In the genomic region with DNA sequence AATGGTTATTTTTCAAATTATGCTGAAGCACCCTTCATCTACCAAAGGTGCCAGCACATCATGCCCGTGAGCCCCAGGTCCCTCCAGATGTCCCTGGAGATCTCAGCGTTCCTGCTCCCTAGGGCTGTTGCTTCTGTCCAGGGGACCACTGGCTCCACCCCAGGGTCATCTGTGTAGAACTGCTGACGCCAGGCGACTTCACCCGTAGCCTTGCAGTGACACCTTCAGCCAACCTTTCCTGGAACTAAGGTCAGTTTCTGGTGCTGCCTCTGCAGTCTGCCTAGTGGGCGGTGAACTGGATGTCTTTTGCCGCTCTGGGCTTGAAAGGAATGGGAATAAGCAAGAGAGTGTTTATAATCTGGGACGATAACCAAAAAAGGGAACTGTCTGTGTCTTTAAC, we compare ENCODE assay signal across 31 mouse cellular contexts. TPM values are rescaled to one million over a fixed set of nuclear protein-coding genes. Genes with fewer than 3 reads are reported as not detected.
A peak's percentile ranks its signal among the peaks of the same experiment; 100 is the strongest.
DNase-seq lines count a peak whose midpoint lies in the region; ATAC-seq and TF ChIP-seq lines count a peak whose summit lies in the region.
"Had no signal": no experiment of that assay in that cellular context is flagged by ENCODE, and none has a peak within 500 bp of the region (broad histone marks: within the 10 kb centered on the region; RNA-seq: fewer than 3 reads in every experiment).

No protein-coding gene starts in this region.

- H3K9ac ChIP-seq in liver, embryonic 15.5 days: no peak overlapping the region
- H3K9ac ChIP-seq in liver, embryonic 12.5 days: no peak overlapping the region
- H3K9ac ChIP-seq in lung, postnatal 0 days (replicated peaks; ENCODE audit: low read depth): no peak overlapping the region
- no peak overlapping the region for H3K9ac ChIP-seq in kidney, embryonic 15.5 days
- no peak overlapping the region for H3K9ac ChIP-seq in heart, embryonic 12.5 days
- H3K9ac ChIP-seq: heart, embryonic 13.5 days; hindbrain, embryonic 15.5 days; limb, embryonic 15.5 days had no signal

- H3K4me2 ChIP-seq in liver, embryonic 15.5 days: no peak overlapping the region
- H3K4me2 ChIP-seq in liver, embryonic 12.5 days: no peak overlapping the region
- H3K4me2 ChIP-seq in lung, postnatal 0 days (replicated peaks; ENCODE audit: low read depth, low read length): no peak overlapping the region
- no peak overlapping the region for H3K4me2 ChIP-seq in kidney, embryonic 15.5 days
- H3K4me2 ChIP-seq in heart, embryonic 12.5 days: no peak overlapping the region
- H3K4me2 ChIP-seq: heart, embryonic 13.5 days; hindbrain, embryonic 15.5 days; limb, embryonic 15.5 days; midbrain, embryonic 11.5 days had no signal

- peak overlapping the region; percentile 11; the same call in 1 of the 2 replicates for H3K27ac ChIP-seq in liver, embryonic 15.5 days (replicated peaks)
- H3K27ac ChIP-seq in liver, embryonic 12.5 days: no peak overlapping the region
- H3K27ac ChIP-seq in lung, postnatal 0 days (ENCODE audit: low read length): peak overlapping the region; percentile 2
- no peak overlapping the region for H3K27ac ChIP-seq in kidney, embryonic 15.5 days
- H3K27ac ChIP-seq in heart, embryonic 12.5 days (ENCODE audit: poor library complexity, severe bottlenecking): no peak overlapping the region
- H3K27ac ChIP-seq: heart, adult 2 months; heart, embryonic 13.5 days; hindbrain, embryonic 15.5 days; limb, embryonic 10.5 days; limb, embryonic 15.5 days had no signal

- H3K36me3 ChIP-seq in liver, embryonic 15.5 days (replicated peaks): peaks cover 73% of the 10 kb centered on the region
- H3K36me3 ChIP-seq in liver, embryonic 12.5 days: peaks cover 84% of the 10 kb centered on the region
- H3K36me3 ChIP-seq in lung, postnatal 0 days (ENCODE audit: insufficient read depth, low read length): no peaks in the 10 kb centered on the region
- peaks cover 3% of the 10 kb centered on the region; the same call in 1 of the 2 replicates for H3K36me3 ChIP-seq in kidney, embryonic 15.5 days
- H3K36me3 ChIP-seq in heart, embryonic 12.5 days: peaks cover 4% of the 10 kb centered on the region; the same call in 1 of the 2 replicates
- H3K36me3 ChIP-seq: limb, embryonic 10.5 days; limb, embryonic 15.5 days had no signal

- no peaks in the 10 kb centered on the region for H3K27me3 ChIP-seq in liver, embryonic 15.5 days
- H3K27me3 ChIP-seq in liver, embryonic 12.5 days (replicated peaks): no peaks in the 10 kb centered on the region
- H3K27me3 ChIP-seq in lung, postnatal 0 days (replicated peaks; ENCODE audit: insufficient read depth, low read length): no peaks in the 10 kb centered on the region
- H3K27me3 ChIP-seq in kidney, embryonic 15.5 days: no peaks in the 10 kb centered on the region
- H3K27me3 ChIP-seq in heart, embryonic 12.5 days (replicated peaks): no peaks in the 10 kb centered on the region
- H3K27me3 ChIP-seq: heart, embryonic 13.5 days; hindbrain, embryonic 15.5 days; limb, embryonic 15.5 days had no signal

- 75% methylated on average over 8 of the region's 8 CpGs for WGBS in liver, embryonic 15.5 days (ENCODE audit: insufficient replicate concordance)
- whole genome bisulfite sequencing in liver, embryonic 12.5 days (ENCODE audit: insufficient replicate concordance): 76% methylated on average over 8 of the region's 8 CpGs
- WGBS in lung, postnatal 0 days: 61% methylated on average over 8 of the region's 8 CpGs
- 62% methylated on average over 8 of the region's 8 CpGs for WGBS in lung, adult 2 months
- WGBS in kidney, embryonic 15.5 days: 81% methylated on average over 8 of the region's 8 CpGs
- WGBS in heart, embryonic 12.5 days: 67% methylated on average over 8 of the region's 8 CpGs

- TF ChIP-seq POLR2A in lung, adult 2 months (IDR thresholded peaks at IDR 0.05; ENCODE audit: borderline replicate concordance, extremely low read depth, low read depth, low read length): no peak

- H3K4me1 ChIP-seq in liver, embryonic 15.5 days (replicated peaks): peaks cover 56% of the 10 kb centered on the region
- H3K4me1 ChIP-seq in liver, embryonic 12.5 days: peaks cover 54% of the 10 kb centered on the region
- peaks cover 17% of the 10 kb centered on the region; the same call in 1 of the 2 replicates for H3K4me1 ChIP-seq in lung, postnatal 0 days (ENCODE audit: insufficient read depth, low read depth, low read length)
- peaks cover 17% of the 10 kb centered on the region for H3K4me1 ChIP-seq in lung, adult 2 months (ENCODE audit: control insufficient read depth, insufficient read depth, low read length)
- H3K4me1 ChIP-seq in kidney, embryonic 15.5 days: peaks cover 8% of the 10 kb centered on the region; the same call in 1 of the 2 replicates
- H3K4me1 ChIP-seq in heart, embryonic 12.5 days (replicated peaks): peaks cover 18% of the 10 kb centered on the region; the same call in 1 of the 2 replicates
- H3K4me1 ChIP-seq: limb, embryonic 10.5 days; limb, embryonic 15.5 days had no signal

- H3K9me3 ChIP-seq in liver, embryonic 15.5 days (replicated peaks): no peaks in the 10 kb centered on the region
- H3K9me3 ChIP-seq in liver, embryonic 12.5 days (replicated peaks): no peaks in the 10 kb centered on the region
- H3K9me3 ChIP-seq in lung, postnatal 0 days (ENCODE audit: low read length): no peaks in the 10 kb centered on the region
- no peaks in the 10 kb centered on the region for H3K9me3 ChIP-seq in kidney, embryonic 15.5 days (replicated peaks)
- H3K9me3 ChIP-seq in heart, embryonic 12.5 days (replicated peaks): no peaks in the 10 kb centered on the region
- H3K9me3 ChIP-seq: heart, embryonic 13.5 days; hindbrain, embryonic 15.5 days; limb, embryonic 10.5 days; limb, embryonic 15.5 days had no signal

- intact Hi-C loops in left cerebral cortex, postnatal 14 days (cut with DNase I): no loop called here

- no peak for ATAC-seq in liver, embryonic 15.5 days (ENCODE audit: insufficient read depth)
- no peak for ATAC-seq in liver, embryonic 12.5 days
- no peak for ATAC-seq in lung, postnatal 0 days
- ATAC-seq in kidney, embryonic 15.5 days (replicated peaks; ENCODE audit: low FRiP score): 0 out of 2 replicates have a peak, but pooled peaks have one; percentile 15
- no peak for ATAC-seq in heart, embryonic 12.5 days (ENCODE audit: insufficient number of reproducible peaks, low FRiP score)
- ATAC-seq: CD4-positive, CD25-positive, alpha-beta regulatory T cell, adult 4 months; forebrain, embryonic 16.5 days; inflammation-experienced regulatory T-cells, adult 6 months; midbrain, embryonic 16.5 days had no signal

- H3K4me3 ChIP-seq in liver, embryonic 15.5 days (replicated peaks): no peak overlapping the region
- H3K4me3 ChIP-seq in liver, embryonic 12.5 days: no peak overlapping the region
- H3K4me3 ChIP-seq in lung, postnatal 0 days (ENCODE audit: low read depth, low read length): no peak overlapping the region
- H3K4me3 ChIP-seq in lung, adult 2 months (replicated peaks; ENCODE audit: extremely low read depth, low read depth, low read length): no peak overlapping the region
- no peak overlapping the region for H3K4me3 ChIP-seq in kidney, embryonic 15.5 days (replicated peaks)
- H3K4me3 ChIP-seq in heart, embryonic 12.5 days: no peak overlapping the region
- H3K4me3 ChIP-seq: erythroblast, embryonic 14.5 days; heart, adult 2 months; heart, embryonic 13.5 days; hindbrain, embryonic 15.5 days; limb, embryonic 10.5 days; limb, embryonic 15.5 days had no signal

- TF ChIP-seq EP300 in lung, postnatal 0 days (IDR thresholded peaks at IDR 0.05): no peak

- DNase-seq in lung, postnatal 0 days (ENCODE audit: low spot score): no peak
- no peak for DNase-seq in lung, adult 2 months
- DNase-seq in kidney, postnatal 36 days: peak; percentile 77 to 82
- no peak for DNase-seq in left cerebral cortex, postnatal 14 days (ENCODE audit: low spot score in 2 of 2)
- DNase-seq: adrenal gland, postnatal 25 days; cerebellum, adult 11-12 months; cerebellum, postnatal 10 days; heart, adult 2 months; heart, postnatal 10 days; layer of hippocampus, postnatal 36 days; right cerebral cortex, adult 18-20 months; spleen, adult 18-20 months; thymus, adult 2 months; thymus, postnatal 36 days had no signal

- no peak for TF ChIP-seq CTCF in lung, postnatal 0 days (IDR thresholded peaks at IDR 0.05)
- no peak for TF ChIP-seq CTCF in lung, adult 2 months (IDR thresholded peaks at IDR 0.05; ENCODE audit: insufficient read depth, low read length)

RNA-seq across cellular contexts. Expression of a gene that starts 9.1 kb away (rescaled TPM):
- 14.1 and 14.8 TPM in 2 replicates for polyA plus RNA-seq in liver, embryonic 15.5 days (2015; fragmentation: Nextera tagmentation; extraction: Ambion mirVana)
- polyA plus RNA-seq in liver, embryonic 12.5 days (2016; fragmentation: Nextera tagmentation; extraction: Ambion mirVana): 21.1 and 22.6 TPM in 2 replicates
- polyA plus RNA-seq in lung, postnatal 0 days (2015; fragmentation: Nextera tagmentation; extraction: Ambion mirVana): 66.4 and 71.5 TPM in 2 replicates
- 231 and 262 TPM in 2 replicates for polyA plus RNA-seq in lung, adult 2 months (2012; rRNA removed)
- 17.4 and 17.5 TPM in 2 replicates for polyA plus RNA-seq in kidney, embryonic 15.5 days (2015; fragmentation: Nextera tagmentation; extraction: Ambion mirVana)
- total RNA-seq in left cerebral cortex, postnatal 14 days (2021): 100 to 1,000 TPM; 111 to 118 TPM
- polyA plus RNA-seq in heart, embryonic 12.5 days (2016; fragmentation: Nextera tagmentation; extraction: Ambion mirVana): 9.4 and 9.7 TPM in 2 replicates

RNA-seq across cellular contexts. Expression of a gene that starts 10.0 kb away (rescaled TPM):
- polyA plus RNA-seq in liver, embryonic 15.5 days (2015; fragmentation: Nextera tagmentation; extraction: Ambion mirVana): not detected in 2 replicates
- polyA plus RNA-seq in liver, embryonic 12.5 days (2016; fragmentation: Nextera tagmentation; extraction: Ambion mirVana): not detected in 2 replicates
- 1.5 and 1.7 TPM in 2 replicates for polyA plus RNA-seq in lung, postnatal 0 days (2015; fragmentation: Nextera tagmentation; extraction: Ambion mirVana)
- polyA plus RNA-seq in lung, adult 2 months (2012; rRNA removed): 0.40 and 0.78 TPM in 2 replicates
- 0.18 and 0.27 TPM in 2 replicates for polyA plus RNA-seq in kidney, embryonic 15.5 days (2015; fragmentation: Nextera tagmentation; extraction: Ambion mirVana)
- 1 to 10 TPM in 1 of 2 experiments, under 1 TPM in 1; 0.77 to 1.3 TPM for total RNA-seq in left cerebral cortex, postnatal 14 days (2021)
- not detected in 2 replicates for polyA plus RNA-seq in heart, embryonic 12.5 days (2016; fragmentation: Nextera tagmentation; extraction: Ambion mirVana)
- total RNA-seq: gastrocnemius, adult 8-10 months; heart, adult 2 months; heart, postnatal 10 days had no signal
- polyA plus RNA-seq: embryonic facial prominence, embryonic 14.5 days; erythroblast, embryonic 14.5 days; forebrain, embryonic 11.5 days; heart, adult 2 months; inflammation-experienced regulatory T-cells, adult 6 months; limb, embryonic 10.5 days; limb, embryonic 15.5 days; midbrain, embryonic 11.5 days had no signal

RNA-seq across cellular contexts. Expression of a gene that starts 53.5 kb away (rescaled TPM):
- polyA plus RNA-seq in liver, embryonic 15.5 days (2015; fragmentation: Nextera tagmentation; extraction: Ambion mirVana): 109 and 113 TPM in 2 replicates
- 195 and 204 TPM in 2 replicates for polyA plus RNA-seq in liver, embryonic 12.5 days (2016; fragmentation: Nextera tagmentation; extraction: Ambion mirVana)
- polyA plus RNA-seq in lung, postnatal 0 days (2015; fragmentation: Nextera tagmentation; extraction: Ambion mirVana): 99.6 and 109 TPM in 2 replicates
- polyA plus RNA-seq in lung, adult 2 months (2012; rRNA removed): 83.2 and 101 TPM in 2 replicates
- 293 and 318 TPM in 2 replicates for polyA plus RNA-seq in kidney, embryonic 15.5 days (2015; fragmentation: Nextera tagmentation; extraction: Ambion mirVana)
- 100 to 1,000 TPM; 141 to 145 TPM for total RNA-seq in left cerebral cortex, postnatal 14 days (2021)
- 246 and 247 TPM in 2 replicates for polyA plus RNA-seq in heart, embryonic 12.5 days (2016; fragmentation: Nextera tagmentation; extraction: Ambion mirVana)

Comparison
In these comparisons a context has a peak if more than half of its experiments do, and no peak if none do; other contexts are left out.
1. H3K27ac ChIP-seq: peak in liver, embryonic 15.5 days (single experiment) and lung, postnatal 0 days (single experiment); none in liver, embryonic 12.5 days (single experiment), kidney, embryonic 15.5 days (single experiment) and heart, embryonic 12.5 days (single experiment).
2. DNase-seq: peak in kidney, postnatal 36 days (2 of 2); none in lung, postnatal 0 days (single experiment), lung, adult 2 months (single experiment) and left cerebral cortex, postnatal 14 days (0 of 2).